Comparison of ENCODE assay signal across 23 mouse cellular contexts in genomic region chr3:30173812-30174211, GRCm38 (mm10).
DNase-seq lines count a peak whose midpoint lies in the region; ATAC-seq and TF ChIP-seq lines count a peak whose summit lies in the region.
"Had no signal": no experiment of that assay in that cellular context is flagged by ENCODE, and none has a peak within 500 bp of the region (broad histone marks: within the 10 kb centered on the region; RNA-seq: fewer than 3 reads in every experiment).

No protein-coding gene starts in this region.

- no peaks in the 10 kb centered on the region for H3K36me3 ChIP-seq in intestine, embryonic 15.5 days
- no peaks in the 10 kb centered on the region for H3K36me3 ChIP-seq in intestine, postnatal 0 days (ENCODE audit: control insufficient read depth, insufficient read depth)
- H3K36me3 ChIP-seq in stomach, embryonic 15.5 days: no peaks in the 10 kb centered on the region
- H3K36me3 ChIP-seq in hindbrain, embryonic 12.5 days: no peaks in the 10 kb centered on the region
- H3K36me3 ChIP-seq in lung, postnatal 0 days (ENCODE audit: insufficient read depth, low read length): no peaks in the 10 kb centered on the region
- H3K36me3 ChIP-seq: forebrain, embryonic 10.5 days; heart, embryonic 10.5 days; hindbrain, embryonic 15.5 days had no signal

- no peaks in the 10 kb centered on the region for H3K9me3 ChIP-seq in intestine, embryonic 15.5 days
- no peaks in the 10 kb centered on the region for H3K9me3 ChIP-seq in intestine, postnatal 0 days (ENCODE audit: control insufficient read depth)
- H3K9me3 ChIP-seq in stomach, embryonic 15.5 days: no peaks in the 10 kb centered on the region
- peaks cover 7% of the 10 kb centered on the region for H3K9me3 ChIP-seq in hindbrain, embryonic 12.5 days (replicated peaks)
- no peaks in the 10 kb centered on the region for H3K9me3 ChIP-seq in lung, postnatal 0 days (ENCODE audit: low read length)
- H3K9me3 ChIP-seq: forebrain, embryonic 13.5 days; heart, embryonic 10.5 days had no signal

- no peak overlapping the region for H3K4me2 ChIP-seq in intestine, embryonic 15.5 days (replicated peaks)
- no peak overlapping the region for H3K4me2 ChIP-seq in intestine, postnatal 0 days (replicated peaks; ENCODE audit: low read depth)
- no peak overlapping the region for H3K4me2 ChIP-seq in stomach, embryonic 15.5 days
- H3K4me2 ChIP-seq in hindbrain, embryonic 12.5 days (replicated peaks): no peak overlapping the region
- H3K4me2 ChIP-seq in lung, postnatal 0 days (replicated peaks; ENCODE audit: low read depth, low read length): no peak overlapping the region
- H3K4me2 ChIP-seq: forebrain, embryonic 13.5 days; heart, embryonic 13.5 days; hindbrain, embryonic 15.5 days had no signal

- DNase-seq in lung, postnatal 0 days (ENCODE audit: low spot score): no peak
- DNase-seq in lung, postnatal 36 days: no peak
- DNase-seq: adrenal gland, adult 8-10 months; adrenal gland, postnatal 36 days; cerebellum, adult 18-20 months; cerebellum, adult 9-10 months; cerebellum, postnatal 14 days; gastrocnemius, postnatal 14 days; heart, adult 18-20 months; heart, postnatal 14 days; heart, postnatal 4 days had no signal

- no peak for TF ChIP-seq CTCF in intestine, postnatal 0 days (IDR thresholded peaks at IDR 0.05; ENCODE audit: low read depth)
- TF ChIP-seq CTCF in lung, postnatal 0 days (IDR thresholded peaks at IDR 0.05): no peak

- peak; percentile 96 for ATAC-seq in intestine, embryonic 15.5 days
- peak; percentile 96 for ATAC-seq in intestine, postnatal 0 days
- peak; percentile 70; the same call in 1 of the 2 replicates for ATAC-seq in stomach, embryonic 15.5 days (ENCODE audit: insufficient read depth, low FRiP score, low read depth)
- no peak for ATAC-seq in hindbrain, embryonic 12.5 days (ENCODE audit: low FRiP score)
- ATAC-seq in lung, postnatal 0 days: no peak
- ATAC-seq: activated CD4-positive, CD25-positive, alpha-beta regulatory T cell, adult 4 months; CD4-positive, CD25-positive, alpha-beta regulatory T cell, adult 4 months; forebrain, embryonic 13.5 days; forebrain, embryonic 16.5 days had no signal

- no peak overlapping the region for H3K27ac ChIP-seq in intestine, embryonic 15.5 days
- H3K27ac ChIP-seq in intestine, postnatal 0 days (ENCODE audit: low read depth, low read length): no peak overlapping the region
- 0 out of 2 replicates have a peak overlapping the region, but pooled peaks have one; percentile 7 for H3K27ac ChIP-seq in stomach, embryonic 15.5 days
- no peak overlapping the region for H3K27ac ChIP-seq in hindbrain, embryonic 12.5 days
- no peak overlapping the region for H3K27ac ChIP-seq in lung, postnatal 0 days (ENCODE audit: low read length)
- H3K27ac ChIP-seq: forebrain, embryonic 10.5 days; forebrain, embryonic 13.5 days; heart, embryonic 10.5 days; heart, embryonic 13.5 days; hindbrain, embryonic 15.5 days had no signal

- H3K27me3 ChIP-seq in intestine, embryonic 15.5 days (replicated peaks): no peaks in the 10 kb centered on the region
- no peaks in the 10 kb centered on the region for H3K27me3 ChIP-seq in intestine, postnatal 0 days (replicated peaks; ENCODE audit: control insufficient read depth, insufficient read depth, low read length)
- no peaks in the 10 kb centered on the region for H3K27me3 ChIP-seq in stomach, embryonic 15.5 days (replicated peaks)
- no peaks in the 10 kb centered on the region for H3K27me3 ChIP-seq in hindbrain, embryonic 12.5 days
- no peaks in the 10 kb centered on the region for H3K27me3 ChIP-seq in lung, postnatal 0 days (replicated peaks; ENCODE audit: insufficient read depth, low read length)
- H3K27me3 ChIP-seq: forebrain, embryonic 13.5 days; heart, embryonic 13.5 days; hindbrain, embryonic 15.5 days had no signal

- no peak for TF ChIP-seq EP300 in lung, postnatal 0 days (IDR thresholded peaks at IDR 0.05)

- WGBS in intestine, embryonic 15.5 days: 57% methylated on average over 3 of the region's 3 CpGs
- 44% methylated on average over 3 of the region's 3 CpGs for WGBS in intestine, postnatal 0 days
- WGBS in stomach, embryonic 15.5 days: 50% methylated on average over 3 of the region's 3 CpGs
- WGBS in hindbrain, embryonic 12.5 days: 86% methylated on average over 3 of the region's 3 CpGs
- WGBS in lung, postnatal 0 days: 60% methylated on average over 3 of the region's 3 CpGs

- no peak overlapping the region for H3K9ac ChIP-seq in intestine, embryonic 15.5 days
- H3K9ac ChIP-seq in intestine, postnatal 0 days (ENCODE audit: low read depth, low read length): no peak overlapping the region
- H3K9ac ChIP-seq in stomach, embryonic 15.5 days: no peak overlapping the region
- H3K9ac ChIP-seq in hindbrain, embryonic 12.5 days: no peak overlapping the region
- no peak overlapping the region for H3K9ac ChIP-seq in lung, postnatal 0 days (replicated peaks; ENCODE audit: low read depth)
- H3K9ac ChIP-seq: forebrain, embryonic 13.5 days; heart, embryonic 13.5 days; hindbrain, embryonic 15.5 days had no signal

- H3K4me3 ChIP-seq in intestine, embryonic 15.5 days (replicated peaks): no peak overlapping the region
- no peak overlapping the region for H3K4me3 ChIP-seq in intestine, postnatal 0 days (ENCODE audit: low read depth, low read length)
- no peak overlapping the region for H3K4me3 ChIP-seq in stomach, embryonic 15.5 days (replicated peaks)
- H3K4me3 ChIP-seq in hindbrain, embryonic 12.5 days: no peak overlapping the region
- H3K4me3 ChIP-seq in lung, postnatal 0 days (ENCODE audit: low read depth, low read length): no peak overlapping the region
- H3K4me3 ChIP-seq: forebrain, embryonic 10.5 days; forebrain, embryonic 13.5 days; heart, embryonic 10.5 days; heart, embryonic 13.5 days; hindbrain, embryonic 15.5 days had no signal

- no peaks in the 10 kb centered on the region for H3K4me1 ChIP-seq in intestine, embryonic 15.5 days (replicated peaks)
- H3K4me1 ChIP-seq in intestine, postnatal 0 days (replicated peaks; ENCODE audit: control insufficient read depth, insufficient read depth, low read length): no peaks in the 10 kb centered on the region
- no peaks in the 10 kb centered on the region for H3K4me1 ChIP-seq in stomach, embryonic 15.5 days
- H3K4me1 ChIP-seq in hindbrain, embryonic 12.5 days: no peaks in the 10 kb centered on the region
- H3K4me1 ChIP-seq in lung, postnatal 0 days (ENCODE audit: insufficient read depth, low read depth, low read length): 0 out of 2 replicates have a peak, but pooled peaks cover 3% of the 10 kb centered on the region
- H3K4me1 ChIP-seq: forebrain, embryonic 10.5 days; forebrain, embryonic 13.5 days; heart, embryonic 10.5 days; hindbrain, embryonic 15.5 days had no signal

Comparison
In these comparisons a context has a peak if more than half of its experiments do, and no peak if none do; other contexts are left out.
1. ATAC-seq: peak in intestine, embryonic 15.5 days (single experiment), intestine, postnatal 0 days (single experiment) and stomach, embryonic 15.5 days (single experiment); none in hindbrain, embryonic 12.5 days (single experiment) and lung, postnatal 0 days (single experiment).